Mouse (Mus musculus) MEL (cell line): ENCODE results near the gene Icam1. TPM values are rescaled to one million over a fixed set of nuclear protein-coding genes. Genes with fewer than 3 reads are reported as not detected.

Experiments used
- DNase-seq: peaks from one replicate; pipeline ENCODE4 v3.0.0; 2011; ENCODE audit warnings: low read depth, low spot score
- H3K27ac ChIP-seq: 2 replicates; pipeline ENCODE4 v1.5.1; 2012; ENCODE audit warnings: low read depth, mild to moderate bottlenecking, control low read depth, low read length, moderate library complexity; ENCODE audit not compliant: control insufficient read depth
- H3K27me3 ChIP-seq, 2 experiments: fragments of 150-350 bp in 1 of 2; sonication (generic) in 1 of 2; 2 replicates each; pipeline ENCODE4 v1.6.1; 2012; ENCODE audit warnings: low read length in 2 of 2, mild to moderate bottlenecking in 2 of 2, improper control_type of control experiment in 1 of 2, moderate library complexity in 1 of 2; ENCODE audit not compliant: insufficient read depth in 2 of 2, control insufficient read depth in 1 of 2
- H3K36me3 ChIP-seq, 2 experiments: 2 replicates each; pipeline ENCODE4 v1.6.1; 2012 to 2014; ENCODE audit warnings: low read length in 2 of 2, improper control_type of control experiment in 1 of 2, inconsistent platforms in 1 of 2, mild to moderate bottlenecking in 1 of 2; ENCODE audit not compliant: insufficient read depth in 2 of 2, control insufficient read depth in 1 of 2
- H3K4me1 ChIP-seq, 2 experiments: fragments of 150-350 bp in 1 of 2; sonication (generic) in 1 of 2; 2 replicates each; pipeline ENCODE4 v1.6.1; 2012; ENCODE audit warnings: low read length in 2 of 2, improper control_type of control experiment in 1 of 2, mild to moderate bottlenecking in 1 of 2; ENCODE audit not compliant: insufficient read depth in 2 of 2, control insufficient read depth in 1 of 2
- H3K4me3 ChIP-seq, 2 experiments: fragments of 150-350 bp in 1 of 2; sonication (generic) in 1 of 2; 2 replicates each; pipeline ENCODE4 v1.5.1; 2012; ENCODE audit warnings: low read depth in 2 of 2, low read length in 2 of 2, mild to moderate bottlenecking in 2 of 2, moderate library complexity in 2 of 2, control low read depth in 1 of 2, improper control_type of control experiment in 1 of 2; ENCODE audit not compliant: control insufficient read depth in 1 of 2, insufficient read depth in 1 of 2
- H3K79me2 ChIP-seq: 2 replicates; pipeline ENCODE4 v1.6.1; 2012; ENCODE audit warnings: mild to moderate bottlenecking, low read length, moderate library complexity; ENCODE audit not compliant: control insufficient read depth, poor library complexity, insufficient read depth
- H3K9ac ChIP-seq: 2 replicates; pipeline ENCODE4 v1.6.1; 2012; ENCODE audit warnings: low read depth, mild to moderate bottlenecking, control low read depth, low read length, moderate library complexity; ENCODE audit not compliant: control insufficient read depth, poor library complexity, severe bottlenecking
- H3K9me3 ChIP-seq: fragments of 150-350 bp; sonication (generic); replicated peaks from 2 replicates; pipeline ENCODE4 v1.6.1; 2012; ENCODE audit warnings: mild to moderate bottlenecking, low read length, improper control_type of control experiment, moderate library complexity; ENCODE audit not compliant: insufficient read depth
- CHD1 ChIP-seq: IDR thresholded peaks from 2 replicates; pipeline ENCODE4 v1.6.1; 2012; ENCODE audit warnings: low read depth, mild to moderate bottlenecking, inconsistent platforms, low read length, improper control_type of control experiment
- CTCF ChIP-seq, 3 experiments: IDR thresholded peaks in 2 of 3; conservative IDR thresholded peaks in 1 of 3; 2 replicates each; pipeline ENCODE4 v1.5.1; 2011 to 2012; ENCODE audit warnings: low read length in 3 of 3, low read depth in 2 of 3, mild to moderate bottlenecking in 2 of 3, improper control_type of control experiment in 1 of 3, inconsistent platforms in 1 of 3, mixed read lengths in 1 of 3, moderate library complexity in 1 of 3; ENCODE audit not compliant: control insufficient read depth in 1 of 3, insufficient read depth in 1 of 3, poor library complexity in 1 of 3, severe bottlenecking in 1 of 3
- E2F4 ChIP-seq: IDR thresholded peaks from 2 replicates; pipeline ENCODE4 v1.6.1; 2011; ENCODE audit warnings: low read depth, low read length, improper control_type of control experiment, borderline replicate concordance
- ELF1 ChIP-seq: IDR thresholded peaks from 2 replicates; pipeline ENCODE4 v1.6.1; 2014; ENCODE audit warnings: low read depth, mild to moderate bottlenecking, inconsistent platforms, low read length, improper control_type of control experiment, moderate library complexity
- EP300 ChIP-seq, 2 experiments: IDR thresholded peaks; 2 replicates each; pipeline ENCODE4 v1.6.1; 2011; ENCODE audit warnings: improper control_type of control experiment in 2 of 2, low read length in 2 of 2, low read depth in 1 of 2, mild to moderate bottlenecking in 1 of 2
- ETS1 ChIP-seq: IDR thresholded peaks from 2 replicates; pipeline ENCODE4 v1.6.1; 2012; ENCODE audit warnings: low read depth, mild to moderate bottlenecking, inconsistent platforms, low read length, improper control_type of control experiment, moderate library complexity
- GATA1 ChIP-seq: IDR thresholded peaks from 2 replicates; pipeline ENCODE4 v1.6.1; 2011; ENCODE audit warnings: low read depth, low read length, improper control_type of control experiment
- HCFC1 ChIP-seq: IDR thresholded peaks from 2 replicates; pipeline ENCODE4 v1.6.1; 2012; ENCODE audit warnings: low read depth, mild to moderate bottlenecking, inconsistent platforms, low read length, improper control_type of control experiment, moderate library complexity
- KAT2A ChIP-seq: conservative IDR thresholded peaks from 2 replicates; pipeline ENCODE4 v1.6.1; 2012; ENCODE audit warnings: low read depth, low read length, improper control_type of control experiment, inconsistent platforms
- MAX ChIP-seq: IDR thresholded peaks from 2 replicates; pipeline ENCODE4 v1.6.1; 2011; ENCODE audit warnings: low read length, improper control_type of control experiment
- MAZ ChIP-seq: IDR thresholded peaks from 2 replicates; pipeline ENCODE4 v1.6.1; 2012; ENCODE audit warnings: low read depth, mild to moderate bottlenecking, inconsistent platforms, low read length, improper control_type of control experiment
- MEF2A ChIP-seq: IDR thresholded peaks from 2 replicates; pipeline ENCODE4 v1.6.1; 2014; ENCODE audit warnings: low read depth, mild to moderate bottlenecking, inconsistent platforms, low read length, improper control_type of control experiment; ENCODE audit not compliant: poor library complexity, insufficient replicate concordance, severe bottlenecking; ENCODE audit errors: extremely low read depth
- MXI1 ChIP-seq: IDR thresholded peaks from 2 replicates; pipeline ENCODE4 v1.6.1; 2011; ENCODE audit warnings: mild to moderate bottlenecking, low read depth, low read length, improper control_type of control experiment
- MYB ChIP-seq: IDR thresholded peaks from 2 replicates; pipeline ENCODE4 v1.6.1; 2011; ENCODE audit warnings: mild to moderate bottlenecking, low read depth, low read length, improper control_type of control experiment
- MYC ChIP-seq: IDR thresholded peaks from 2 replicates; pipeline ENCODE4 v1.6.1; 2011; ENCODE audit warnings: low read depth, mild to moderate bottlenecking, low read length, improper control_type of control experiment, moderate library complexity
- NELFE ChIP-seq: IDR thresholded peaks from 2 replicates; pipeline ENCODE4 v1.6.1; 2011; ENCODE audit warnings: low read depth, low read length, improper control_type of control experiment
- NRF1 ChIP-seq: IDR thresholded peaks from 2 replicates; pipeline ENCODE4 v1.6.1; 2014; ENCODE audit warnings: low read depth, mild to moderate bottlenecking, inconsistent platforms, low read length, improper control_type of control experiment, moderate library complexity; ENCODE audit not compliant: poor library complexity, insufficient read depth, severe bottlenecking
- POLR2A ChIP-seq, 2 experiments: IDR thresholded peaks; 2 replicates each; pipeline ENCODE4 v1.6.1; 2011 to 2012; ENCODE audit warnings: low read length in 2 of 2, mild to moderate bottlenecking in 2 of 2, control low read depth in 1 of 2, improper control_type of control experiment in 1 of 2, low read depth in 1 of 2, moderate library complexity in 1 of 2; ENCODE audit not compliant: control insufficient read depth in 1 of 2, insufficient read depth in 1 of 2, poor library complexity in 1 of 2
- RCOR1 ChIP-seq: IDR thresholded peaks from 2 replicates; pipeline ENCODE4 v1.6.1; 2012; ENCODE audit warnings: low read depth, mild to moderate bottlenecking, inconsistent platforms, low read length, improper control_type of control experiment
- SIN3A ChIP-seq: IDR thresholded peaks from 2 replicates; pipeline ENCODE4 v1.6.1; 2012; ENCODE audit warnings: low read length, improper control_type of control experiment, inconsistent platforms
- SMC3 ChIP-seq: IDR thresholded peaks from 2 replicates; pipeline ENCODE4 v1.6.1; 2011; ENCODE audit warnings: low read depth, low read length, improper control_type of control experiment
- TCF12 ChIP-seq: IDR thresholded peaks from 2 replicates; pipeline ENCODE4 v1.6.1; 2014; ENCODE audit warnings: low read depth, mild to moderate bottlenecking, inconsistent platforms, low read length, improper control_type of control experiment, moderate library complexity
- UBTF ChIP-seq: IDR thresholded peaks from 2 replicates; pipeline ENCODE4 v1.6.1; 2012; ENCODE audit warnings: low read depth, mild to moderate bottlenecking, inconsistent platforms, low read length, improper control_type of control experiment, moderate library complexity, borderline replicate concordance; ENCODE audit not compliant: insufficient read depth
- USF1 ChIP-seq: IDR thresholded peaks from 2 replicates; pipeline ENCODE4 v1.6.1; 2014; ENCODE audit warnings: low read depth, mild to moderate bottlenecking, inconsistent platforms, low read length, improper control_type of control experiment, moderate library complexity
- USF2 ChIP-seq, 2 experiments: IDR thresholded peaks; 2 replicates each; pipeline ENCODE4 v1.6.1; 2011 to 2012; ENCODE audit warnings: improper control_type of control experiment in 2 of 2, low read length in 2 of 2, borderline replicate concordance in 1 of 2, inconsistent platforms in 1 of 2, low read depth in 1 of 2, mild to moderate bottlenecking in 1 of 2; ENCODE audit not compliant: insufficient read depth in 1 of 2
- ZC3H11A ChIP-seq: IDR thresholded peaks from 2 replicates; pipeline ENCODE4 v1.6.1; 2012; ENCODE audit warnings: low read depth, mild to moderate bottlenecking, inconsistent platforms, low read length, improper control_type of control experiment
- ZMIZ1 ChIP-seq: IDR thresholded peaks from 2 replicates; pipeline ENCODE4 v1.6.1; 2012; ENCODE audit warnings: low read depth, mild to moderate bottlenecking, inconsistent platforms, low read length, improper control_type of control experiment, moderate library complexity
- polyA plus RNA-seq, 2 experiments: library from polyadenylated mRNA; stranded (reverse) in 1 of 2; unstranded in 1 of 2; fragments of >175 nt in 1 of 2; fragments of >200 nt in 1 of 2; gene quantifications; 2 replicates each; pipeline versions ENCODE4 v1.2.1 to v1.2.4; 2012; ENCODE audit warnings: low replicate concordance in 2 of 2, low read depth in 1 of 2; ENCODE audit not compliant: insufficient read length in 2 of 2, insufficient read depth in 1 of 2, missing spikeins in 1 of 2
- total RNA-seq: library from RNA; depleted of rRNA; stranded (reverse); fragments of 300-350 nt; gene quantifications from 2 replicates; pipeline ENCODE4 v1.2.3, GENCODE M21; 2012

The Icam1 gene
- total and polyA plus RNA-seq, 3 experiments = 26.0 to 31.0 TPM; not detected in 1

DNA sequence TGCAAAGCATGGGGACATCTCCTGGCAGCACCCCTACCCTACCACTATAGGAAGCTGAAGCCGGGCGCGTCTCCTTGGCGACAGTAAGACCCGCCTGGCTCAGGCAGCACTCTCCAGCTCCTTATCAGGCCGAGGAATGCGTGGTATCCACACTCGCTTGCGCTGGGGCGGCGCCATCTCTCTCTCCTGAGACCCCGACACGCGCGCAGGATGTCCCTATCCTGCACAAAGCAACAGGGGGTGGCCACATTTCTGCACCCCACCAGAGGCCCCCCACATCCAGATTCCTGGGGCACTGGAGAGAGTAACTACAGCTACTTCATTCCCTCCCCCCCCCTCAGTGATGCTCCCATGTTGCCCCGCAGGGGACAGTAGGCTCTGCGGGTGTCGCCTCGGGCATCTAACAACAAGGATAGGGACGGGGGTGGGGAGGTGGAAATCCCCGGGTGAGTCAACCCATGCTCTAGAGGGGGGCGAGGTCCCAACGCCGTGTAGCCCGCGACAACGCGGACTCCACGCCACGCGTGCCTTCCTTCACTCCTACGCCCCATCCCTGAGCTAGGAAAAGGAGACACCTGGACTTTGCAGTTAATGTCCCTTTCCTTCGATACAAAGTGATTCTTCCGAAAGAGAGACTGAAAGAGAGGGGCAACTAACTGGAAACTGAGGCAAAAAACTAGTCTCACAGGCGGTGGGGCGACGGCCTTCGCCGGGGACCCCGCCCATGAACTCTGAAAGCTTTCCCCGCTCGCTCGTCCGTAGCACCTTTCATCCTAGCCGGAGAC is 40.2 kb upstream of the Icam1 start (continued):
- peak; percentile 68; the same call in 1 of the 2 replicates for TF ChIP-seq MYC
- TF ChIP-seq CTCF (IDR thresholded peaks at IDR 0.05 in 2 of 3, conservative IDR thresholded peaks at IDR 0.05 in 1 of 3; ENCODE audit: control insufficient read depth in 1 of 3, insufficient read depth in 1 of 3, low read depth in 2 of 3, low read length in 3 of 3, poor library complexity in 1 of 3, severe bottlenecking in 1 of 3) = peak in 1 of 3 experiments; percentile 11; a peak in 1 of 6 replicates
- no peak for TF ChIP-seq ZMIZ1
- peak in 1 of 2 experiments; percentile 44; a peak in 1 of 4 replicates for TF ChIP-seq POLR2A (IDR thresholded peaks at IDR 0.05; ENCODE audit: control insufficient read depth in 1 of 2, insufficient read depth in 1 of 2, low read depth in 1 of 2, low read length in 2 of 2, poor library complexity in 1 of 2)
- no peak for TF ChIP-seq USF2 (IDR thresholded peaks at IDR 0.05; ENCODE audit: borderline replicate concordance in 1 of 2, insufficient read depth in 1 of 2, low read depth in 1 of 2, low read length in 2 of 2)
- no peak for TF ChIP-seq MEF2A
- TF ChIP-seq SMC3 = 0 out of 2 replicates have a peak, but pooled peaks have one; percentile 1
- TF ChIP-seq NRF1 = peak; percentile 51
- TF ChIP-seq KAT2A = no peak
- TF ChIP-seq CHD1 = peak; percentile 73; the same call in 1 of the 2 replicates
- TF ChIP-seq, all 39 proteins: peak for 19

DNA sequence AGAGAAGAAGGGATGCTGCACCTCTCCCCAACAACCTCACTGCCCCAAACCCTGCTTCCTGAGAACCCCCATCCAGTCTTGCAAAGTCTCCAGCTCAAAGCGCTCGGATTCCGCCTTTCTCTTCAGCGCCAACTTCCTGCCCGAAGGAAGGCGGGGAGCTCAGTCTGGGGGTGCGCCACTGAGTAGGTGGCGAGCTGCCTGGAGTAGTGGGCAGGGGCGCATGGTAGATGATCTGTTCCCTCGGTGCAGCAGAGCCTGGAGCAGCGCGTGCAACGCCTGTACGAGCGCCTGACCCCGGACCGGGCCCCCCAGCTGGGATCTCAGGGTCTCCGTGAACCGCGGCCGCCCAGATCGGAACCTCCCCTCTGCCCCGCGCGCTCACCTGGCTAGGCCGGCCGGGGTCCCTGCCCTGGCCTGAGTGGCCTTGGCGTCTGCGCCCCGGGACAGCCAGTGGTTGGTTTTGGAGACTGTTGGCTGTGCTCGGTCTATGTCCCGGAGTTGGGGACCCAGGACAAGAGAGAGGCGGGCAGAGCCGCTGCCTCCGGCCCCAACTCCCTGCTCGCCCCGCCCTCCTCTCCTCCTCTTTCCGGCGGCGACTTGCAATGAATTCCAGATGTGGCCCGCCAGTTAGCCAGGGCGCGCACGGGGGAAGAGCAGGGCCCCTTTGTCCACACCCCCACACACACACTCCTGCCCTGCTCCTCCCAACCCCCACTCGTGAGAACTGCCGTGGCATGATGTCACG is 39.4 kb upstream of the Icam1 start, which contains the start of gene S1pr2:
S1pr2 (minus strand) TSS at position 566 of the 745 bp plus-strand sequence.
- H3K9ac ChIP-seq = peak within 1 kb of the TSS; percentile 74
- peak within 1 kb of the TSS; percentile 15; the same call in 1 of the 2 replicates for H3K27ac ChIP-seq
- peaks cover 0 to 11% of the 10 kb centered on the region in 2 experiments; a peak in 2 of 4 replicates for H3K36me3 ChIP-seq
- peak within 1 kb of the TSS; percentile 64 to 73 for H3K4me3 ChIP-seq
- no peaks in the 10 kb centered on the region; the same call in 1 of the 2 replicates for H3K79me2 ChIP-seq
- DNase-seq = peak; percentile 95
- H3K27me3 ChIP-seq = peaks cover 3% of the 10 kb centered on the region in 2 experiments; a peak in 3 of 4 replicates
- H3K9me3 ChIP-seq = no peaks in the 10 kb centered on the region
- H3K4me1 ChIP-seq = peaks cover 8 to 36% of the 10 kb centered on the region in 2 experiments
- TF ChIP-seq POLR2A (IDR thresholded peaks at IDR 0.05; ENCODE audit: control insufficient read depth in 1 of 2, insufficient read depth in 1 of 2, low read depth in 1 of 2, low read length in 2 of 2, poor library complexity in 1 of 2) = peak in 1 of 2 experiments; percentile 81; a peak in 2 of 4 replicates
- TF ChIP-seq RCOR1 = 0 out of 2 replicates have a peak, but pooled peaks have one; percentile 63
- no peak; the same call in 1 of the 2 replicates for TF ChIP-seq USF1
- TF ChIP-seq E2F4 = peak; percentile 46; the same call in 1 of the 2 replicates
- 0 out of 2 replicates have a peak, but pooled peaks have one; percentile 5 for TF ChIP-seq ZC3H11A
- TF ChIP-seq ZMIZ1 = peak; percentile 39; the same call in 1 of the 2 replicates
- TF ChIP-seq MAX = peak; percentile 40; the same call in 1 of the 2 replicates
- no peak for TF ChIP-seq MYB
- TF ChIP-seq UBTF = no peak
- TF ChIP-seq GATA1 = 0 out of 2 replicates have a peak, but pooled peaks have one; percentile 2
- peak; percentile 19; the same call in 1 of the 2 replicates for TF ChIP-seq MXI1
- TF ChIP-seq ETS1 = peak; percentile 91; the same call in 1 of the 2 replicates
- peak; percentile 45 to 48; a peak in 3 of 4 replicates for TF ChIP-seq EP300 (IDR thresholded peaks at IDR 0.05; ENCODE audit: low read depth in 1 of 2, low read length in 2 of 2)
- TF ChIP-seq NELFE = peak; percentile 66
- no peak for TF ChIP-seq NRF1
- 0 out of 2 replicates have a peak, but pooled peaks have one; percentile 17 for TF ChIP-seq MYC
- TF ChIP-seq ELF1 = peak; percentile 73
- no peak for TF ChIP-seq MEF2A
- TF ChIP-seq SMC3 = peak; percentile 0; the same call in 1 of the 2 replicates
- TF ChIP-seq TCF12 = peak; percentile 27; the same call in 1 of the 2 replicates
- peak; percentile 44; the same call in 1 of the 2 replicates for TF ChIP-seq HCFC1
- TF ChIP-seq MAZ = peak; percentile 66
- peak; percentile 76 for TF ChIP-seq SIN3A
- TF ChIP-seq KAT2A = no peak
